Mouse (Mus musculus): ENCODE results near the gene Kcna6. TPM values are rescaled to one million over a fixed set of nuclear protein-coding genes. Genes with fewer than 3 reads are reported as not detected.
A peak's percentile ranks its signal among the peaks of the same experiment; 100 is the strongest.

Gene Kcna6
- polyA plus RNA-seq, 1 experiment = 0.23 TPM

GRCm38 (mm10) chr6:126761362-126761761 is 20.9 kb upstream of the Kcna6 start:
- Histone ChIP-seq H3K4me3 (ENCODE audit: low read depth, low read length) (no peak overlapping the region), H3K4me1 (ENCODE audit: control insufficient read depth, insufficient read depth, insufficient read length, low read length) (no peaks in the 10 kb centered on the region), H3K27ac (ENCODE audit: insufficient read depth, low read depth, low read length) (no peak overlapping the region), H3K27me3 (ENCODE audit: control insufficient read depth, insufficient read depth, low read length) (no peaks in the 10 kb centered on the region), H3K36me3 (ENCODE audit: control insufficient read depth, insufficient read depth, low read length) (no peaks in the 10 kb centered on the region)
- TF ChIP-seq POLR2A (IDR thresholded peaks at IDR 0.05; ENCODE audit: low read depth, low read length) (no peak), CTCF (IDR thresholded peaks at IDR 0.05; ENCODE audit: extremely low read depth, insufficient read length, insufficient replicate concordance, low read depth, low read length) (no peak)
- 81% methylated on average over 4 of the region's 4 CpGs for whole genome bisulfite sequencing

- Histone ChIP-seq H3K4me1 (ENCODE audit: control insufficient read depth, insufficient read depth, insufficient read length, low read length) (no peaks in the 10 kb centered on the region), H3K4me3 (ENCODE audit: low read depth, low read length) (no peak overlapping the region), H3K36me3 (ENCODE audit: control insufficient read depth, insufficient read depth, low read length) (no peaks in the 10 kb centered on the region), H3K27me3 (ENCODE audit: control insufficient read depth, insufficient read depth, low read length) (no peaks in the 10 kb centered on the region), H3K27ac (ENCODE audit: insufficient read depth, low read depth, low read length) (no peak overlapping the region)
- TF ChIP-seq POLR2A (IDR thresholded peaks at IDR 0.05; ENCODE audit: low read depth, low read length) = no peak
- TF ChIP-seq CTCF (IDR thresholded peaks at IDR 0.05; ENCODE audit: extremely low read depth, insufficient read length, insufficient replicate concordance, low read depth, low read length) = no peak
- 46% methylated on average over 8 of the region's 8 CpGs for WGBS
Observed at GRCm38 (mm10) chr6:126755729-126756411, 15.4 kb upstream of the Kcna6 start.

- Histone ChIP-seq H3K27me3 (ENCODE audit: control insufficient read depth, insufficient read depth, low read length) (no peaks in the 10 kb centered on the region), H3K27ac (ENCODE audit: insufficient read depth, low read depth, low read length) (no peak overlapping the region), H3K4me3 (ENCODE audit: low read depth, low read length) (no peak overlapping the region), H3K4me1 (ENCODE audit: control insufficient read depth, insufficient read depth, insufficient read length, low read length) (no peaks in the 10 kb centered on the region), H3K36me3 (ENCODE audit: control insufficient read depth, insufficient read depth, low read length) (no peaks in the 10 kb centered on the region)
- TF ChIP-seq POLR2A (IDR thresholded peaks at IDR 0.05; ENCODE audit: low read depth, low read length) (no peak), CTCF (IDR thresholded peaks at IDR 0.05; ENCODE audit: extremely low read depth, insufficient read length, insufficient replicate concordance, low read depth, low read length) (no peak)
- 52% methylated on average over 12 of the region's 12 CpGs for WGBS
Observed at GRCm38 (mm10) chr6:126752520-126752919, 12.0 kb upstream of the Kcna6 start.

DNA sequence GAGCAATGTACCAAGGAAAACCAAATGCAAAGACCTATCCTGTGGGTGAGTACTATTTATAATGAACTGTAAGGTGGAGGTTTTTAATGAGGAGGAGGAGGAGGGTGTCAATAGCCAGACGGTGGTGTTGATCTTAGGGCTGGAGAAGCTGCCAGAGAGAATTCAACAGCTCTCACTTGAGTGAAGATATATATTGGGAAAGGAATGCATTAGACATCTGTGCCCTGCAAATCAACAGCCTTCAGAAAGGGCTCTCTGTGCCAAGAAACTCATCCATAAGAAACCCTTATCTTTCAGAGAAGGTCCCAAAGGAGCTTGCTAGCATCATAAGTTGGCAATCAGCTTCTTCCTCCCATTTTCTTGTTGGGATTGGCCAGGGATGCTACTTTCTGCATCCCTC is 5.4 kb upstream of the Kcna6 start:
- Histone ChIP-seq H3K27me3 (ENCODE audit: control insufficient read depth, insufficient read depth, low read length) (no peaks in the 10 kb centered on the region), H3K27ac (ENCODE audit: insufficient read depth, low read depth, low read length) (no peak overlapping the region), H3K4me1 (ENCODE audit: control insufficient read depth, insufficient read depth, insufficient read length, low read length) (no peaks in the 10 kb centered on the region), H3K36me3 (ENCODE audit: control insufficient read depth, insufficient read depth, low read length) (no peaks in the 10 kb centered on the region), H3K4me3 (ENCODE audit: low read depth, low read length) (no peak overlapping the region)
- TF ChIP-seq CTCF (IDR thresholded peaks at IDR 0.05; ENCODE audit: extremely low read depth, insufficient read length, insufficient replicate concordance, low read depth, low read length) (no peak), POLR2A (IDR thresholded peaks at IDR 0.05; ENCODE audit: low read depth, low read length) (no peak)
- 48% methylated on average over 1 of the region's 1 CpGs for WGBS

DNA sequence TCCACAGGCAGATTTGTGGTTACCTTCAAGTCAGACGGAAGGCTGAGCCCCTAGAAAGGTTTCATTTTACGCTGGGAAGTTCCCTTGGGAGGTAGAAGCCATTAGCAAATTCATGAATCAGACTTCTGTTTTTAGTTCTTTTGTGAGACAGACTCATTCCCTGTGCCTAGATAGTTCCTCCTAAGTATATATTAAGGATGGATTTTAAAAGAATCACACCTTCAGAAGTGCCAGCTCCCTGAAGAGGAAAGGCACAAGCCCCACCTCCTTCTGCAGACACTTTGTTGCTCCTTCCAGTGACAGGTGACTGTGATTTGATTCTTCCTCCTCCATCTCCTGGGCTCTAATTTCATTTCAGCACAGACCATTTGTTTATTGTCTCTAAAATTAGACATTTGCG is 2.1 kb upstream of the Kcna6 start:
- Histone ChIP-seq H3K27ac (ENCODE audit: insufficient read depth, low read depth, low read length) (no peak overlapping the region), H3K4me3 (ENCODE audit: low read depth, low read length) (no peak overlapping the region), H3K4me1 (ENCODE audit: control insufficient read depth, insufficient read depth, insufficient read length, low read length) (0 out of 2 replicates have a peak, but pooled peaks cover 1% of the 10 kb centered on the region), H3K36me3 (ENCODE audit: control insufficient read depth, insufficient read depth, low read length) (no peaks in the 10 kb centered on the region), H3K27me3 (ENCODE audit: control insufficient read depth, insufficient read depth, low read length) (peaks cover 10% of the 10 kb centered on the region; the same call in 1 of the 2 replicates)
- 59% methylated on average over 3 of the region's 3 CpGs for WGBS
- TF ChIP-seq POLR2A (IDR thresholded peaks at IDR 0.05; ENCODE audit: low read depth, low read length) (no peak), CTCF (IDR thresholded peaks at IDR 0.05; ENCODE audit: extremely low read depth, insufficient read length, insufficient replicate concordance, low read depth, low read length) (no peak)

DNA sequence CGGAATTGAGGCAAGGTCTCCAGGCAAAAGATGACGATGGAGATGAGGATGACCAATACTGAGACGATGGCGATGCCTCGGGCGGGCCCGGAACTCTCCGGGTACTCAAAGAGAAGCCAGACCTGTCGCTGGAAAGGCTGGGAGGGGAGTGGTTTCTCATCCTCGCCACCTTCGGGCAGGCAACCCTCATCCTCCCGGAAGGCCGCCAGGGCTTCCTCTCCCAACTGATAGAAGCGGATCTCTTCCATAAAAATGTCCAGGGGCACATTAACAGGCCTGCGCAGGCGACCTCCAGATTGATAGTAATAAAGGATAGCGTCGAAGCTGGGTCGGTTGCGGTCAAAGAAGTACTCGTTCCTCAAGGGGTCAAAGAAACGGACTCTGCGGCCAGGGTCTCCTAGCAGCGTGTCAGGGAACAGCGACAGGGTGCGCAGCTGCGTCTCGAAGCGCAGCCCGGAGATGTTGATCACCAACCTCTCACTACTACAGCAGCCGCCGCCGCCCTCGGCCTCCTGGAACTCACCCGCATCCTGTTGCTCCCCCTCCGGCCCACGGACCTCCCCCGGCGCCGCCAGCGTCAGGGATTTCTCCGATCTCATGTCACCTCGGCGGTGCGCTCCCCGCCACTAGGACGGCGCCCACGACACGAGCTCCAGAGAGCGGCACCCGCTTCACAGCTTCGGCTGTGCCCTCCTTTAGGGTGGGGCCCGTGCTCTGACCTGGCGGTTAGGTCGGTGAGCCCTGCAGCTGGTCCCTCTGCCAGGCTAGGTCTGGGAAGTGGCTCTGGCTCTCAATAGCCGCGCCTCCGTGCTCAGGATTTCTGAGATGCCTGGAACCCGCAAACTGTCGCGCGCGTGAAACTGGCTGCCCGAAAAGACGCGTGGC is 906 bp downstream of the Kcna6 start:
- 3% methylated on average over 67 of the region's 67 CpGs for WGBS
- no peak for TF ChIP-seq POLR2A (IDR thresholded peaks at IDR 0.05; ENCODE audit: low read depth, low read length)
- no peak for TF ChIP-seq CTCF (IDR thresholded peaks at IDR 0.05; ENCODE audit: extremely low read depth, insufficient read length, insufficient replicate concordance, low read depth, low read length)
- Histone ChIP-seq H3K4me3 (ENCODE audit: low read depth, low read length) (0 out of 2 replicates have a peak overlapping the region, but pooled peaks have one; percentile 16), H3K36me3 (ENCODE audit: control insufficient read depth, insufficient read depth, low read length) (no peaks in the 10 kb centered on the region), H3K27ac (ENCODE audit: insufficient read depth, low read depth, low read length) (no peak overlapping the region), H3K4me1 (ENCODE audit: control insufficient read depth, insufficient read depth, insufficient read length, low read length) (0 out of 2 replicates have a peak, but pooled peaks cover 1% of the 10 kb centered on the region), H3K27me3 (ENCODE audit: control insufficient read depth, insufficient read depth, low read length) (peaks cover 10% of the 10 kb centered on the region; the same call in 1 of the 2 replicates)

GRCm38 (mm10) chr6:126736996-126737395 is 3.5 kb downstream of the Kcna6 start:
- WGBS = 55% methylated on average over 4 of the region's 4 CpGs
- H3K27me3 ChIP-seq (ENCODE audit: control insufficient read depth, insufficient read depth, low read length) = peaks cover 10% of the 10 kb centered on the region; the same call in 1 of the 2 replicates
- no peak overlapping the region for H3K4me3 ChIP-seq (ENCODE audit: low read depth, low read length)

More at GRCm38 (mm10) chr6:126736996-126737395, 3.5 kb downstream of the Kcna6 start:
- Histone ChIP-seq H3K27ac (ENCODE audit: insufficient read depth, low read depth, low read length) (no peak overlapping the region), H3K4me1 (ENCODE audit: control insufficient read depth, insufficient read depth, insufficient read length, low read length) (0 out of 2 replicates have a peak, but pooled peaks cover 1% of the 10 kb centered on the region), H3K36me3 (ENCODE audit: control insufficient read depth, insufficient read depth, low read length) (no peaks in the 10 kb centered on the region)
- TF ChIP-seq POLR2A (IDR thresholded peaks at IDR 0.05; ENCODE audit: low read depth, low read length) = no peak
- TF ChIP-seq CTCF (IDR thresholded peaks at IDR 0.05; ENCODE audit: extremely low read depth, insufficient read length, insufficient replicate concordance, low read depth, low read length) = no peak

Data from small intestine, adult 2 months (tissue).